Mouse (Mus musculus): ENCODE results near the gene Haspin.
A peak's percentile ranks its signal among the peaks of the same experiment; 100 is the strongest.

Haspin gene

DNA sequence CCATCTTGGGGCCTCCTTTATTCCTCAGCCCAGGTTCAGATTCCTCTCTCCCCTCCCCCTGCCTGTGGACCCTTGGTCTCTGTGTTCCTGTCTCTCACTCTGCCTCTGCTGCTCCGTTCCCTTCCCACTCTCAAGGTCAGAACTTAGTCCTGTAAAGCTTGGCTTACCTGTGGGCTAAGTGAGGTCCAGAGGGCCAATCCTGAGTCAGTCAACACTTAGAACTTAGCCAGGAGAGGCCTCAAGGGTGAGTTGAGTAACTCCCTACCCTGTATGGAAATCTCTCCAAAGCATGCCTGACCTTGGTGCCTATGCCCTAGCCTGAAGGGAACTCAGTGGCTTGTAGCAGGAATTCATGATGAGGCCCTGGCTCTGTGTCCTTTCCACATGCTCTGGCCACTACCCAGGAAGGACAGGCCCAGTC, 6.2 kb upstream of the Haspin start:
- no peak for DNase-seq

DNA sequence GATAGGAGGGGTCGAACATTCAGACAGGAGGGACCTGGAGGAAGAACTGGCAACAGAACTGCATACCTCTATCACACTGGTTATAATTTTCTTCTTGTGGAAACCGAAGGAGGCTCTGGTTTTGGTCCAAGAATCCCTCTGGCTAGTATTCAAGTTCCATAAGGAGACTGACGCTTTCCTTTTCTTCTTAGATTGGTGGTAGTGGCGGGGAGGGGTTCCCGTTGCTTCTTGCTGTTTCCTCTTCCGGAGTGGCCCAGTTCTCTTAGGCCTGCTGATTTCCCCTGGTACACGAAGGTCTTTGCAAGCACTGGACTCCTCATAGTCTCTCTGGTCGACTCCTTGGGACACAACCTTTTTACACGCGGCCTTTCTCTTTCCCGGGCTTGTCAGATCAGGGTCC, 978 bp downstream of the Haspin start:
- DNase-seq: peak in 1 of 2 experiments; percentile 15

DNA sequence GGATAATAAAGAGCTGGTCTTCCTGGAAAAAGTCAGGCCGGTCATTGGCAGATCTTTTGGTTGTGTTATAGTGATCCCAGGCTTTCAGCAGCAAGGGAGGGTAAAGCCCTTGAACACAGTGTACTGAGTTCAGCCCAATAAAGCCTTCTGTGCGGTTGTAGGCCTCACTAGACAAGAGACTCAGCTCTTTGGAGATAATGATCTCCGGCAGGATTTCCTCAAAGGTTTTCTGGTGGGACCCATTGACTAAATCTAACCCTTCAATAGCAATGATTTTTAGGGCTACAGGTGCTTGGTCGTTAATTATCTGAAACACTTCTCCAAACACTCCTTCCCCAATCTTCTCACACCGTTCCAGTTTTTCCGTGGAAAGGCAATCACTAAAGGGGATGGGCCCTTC, 1.5 kb downstream of the Haspin start:
- DNase-seq: no peak

DNA sequence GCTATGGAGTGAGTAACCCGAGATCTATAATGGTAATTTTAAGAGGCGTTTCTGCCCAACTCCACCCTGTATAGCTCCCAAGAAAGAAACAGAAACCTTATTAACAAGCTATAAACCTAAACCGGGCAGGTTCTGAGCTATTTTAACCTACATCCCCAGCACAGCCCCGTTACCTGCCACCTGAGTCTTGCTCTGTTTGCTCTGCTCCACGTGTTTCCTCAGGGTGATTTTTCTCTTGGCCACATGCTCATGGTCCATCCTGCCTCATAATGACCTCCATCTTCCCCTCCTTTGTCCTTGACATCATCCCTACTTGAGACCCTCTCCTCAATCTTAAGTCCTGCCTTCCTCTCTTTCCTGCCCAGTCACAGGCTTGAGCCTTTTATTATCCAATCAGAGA, 3.9 kb downstream of the Haspin start:
- DNase-seq: no peak

DNA sequence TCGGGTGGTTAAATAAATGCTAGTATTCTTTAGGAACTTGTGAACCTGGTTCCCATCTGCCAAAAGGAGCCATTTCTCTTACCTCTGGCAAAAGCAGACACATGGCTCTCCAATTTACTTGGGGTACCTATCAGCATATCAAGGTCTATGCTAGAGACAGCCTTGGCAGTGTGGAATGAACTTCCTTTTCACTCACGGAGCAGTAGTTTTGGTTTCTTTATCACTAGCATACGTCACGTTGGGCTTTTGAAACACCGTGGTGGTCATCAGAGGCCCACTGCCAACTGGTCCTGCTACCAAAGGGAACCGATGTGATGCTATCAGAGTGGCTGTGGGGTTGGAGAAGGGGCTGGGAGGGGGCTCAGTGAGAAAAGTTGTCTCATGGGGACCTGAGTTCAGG, 5.1 kb downstream of the Haspin start:
- no peak for DNase-seq

DNA sequence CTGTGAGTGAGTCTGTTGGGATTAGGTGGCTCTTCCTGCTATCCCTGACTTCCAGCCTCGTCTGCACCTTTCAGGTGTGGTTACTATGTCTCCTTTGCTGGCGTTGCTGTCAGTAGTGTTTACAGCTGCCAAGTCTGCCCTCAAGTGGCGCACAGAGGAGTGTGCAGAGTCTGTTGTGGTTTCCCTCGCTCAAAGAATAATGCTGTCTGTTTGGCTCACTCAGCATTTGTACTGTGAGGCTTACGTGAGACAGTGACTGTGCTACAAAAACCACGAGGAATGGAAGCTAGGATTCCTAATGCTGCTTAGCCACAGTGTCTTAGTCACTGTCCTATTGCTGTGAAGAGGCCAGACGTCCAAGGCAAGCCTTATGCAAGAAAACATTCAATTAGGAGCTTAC, 7.1 kb downstream of the Haspin start:
- peak in 1 of 2 experiments; percentile 23 for DNase-seq

DNA sequence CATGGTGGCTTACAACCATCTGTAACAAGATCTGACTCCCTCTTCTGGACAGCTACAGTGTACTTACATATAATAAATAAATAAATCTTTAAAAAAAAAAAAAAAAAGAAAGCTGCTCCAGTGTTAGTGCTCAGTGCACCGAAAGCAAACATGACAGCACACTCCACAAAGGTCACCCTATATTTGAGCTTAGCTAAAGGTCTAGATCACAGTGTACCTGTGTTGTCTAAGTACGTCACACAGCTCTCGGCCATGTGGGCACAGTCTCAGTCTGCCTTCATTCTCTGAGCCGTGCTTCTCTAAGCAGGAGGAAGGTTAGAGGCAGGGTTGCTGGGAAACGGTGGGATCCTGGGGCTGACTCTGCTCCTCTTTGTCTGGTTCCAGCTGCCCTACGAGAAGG, 11.6 kb downstream of the Haspin start:
- DNase-seq: no peak

DNA sequence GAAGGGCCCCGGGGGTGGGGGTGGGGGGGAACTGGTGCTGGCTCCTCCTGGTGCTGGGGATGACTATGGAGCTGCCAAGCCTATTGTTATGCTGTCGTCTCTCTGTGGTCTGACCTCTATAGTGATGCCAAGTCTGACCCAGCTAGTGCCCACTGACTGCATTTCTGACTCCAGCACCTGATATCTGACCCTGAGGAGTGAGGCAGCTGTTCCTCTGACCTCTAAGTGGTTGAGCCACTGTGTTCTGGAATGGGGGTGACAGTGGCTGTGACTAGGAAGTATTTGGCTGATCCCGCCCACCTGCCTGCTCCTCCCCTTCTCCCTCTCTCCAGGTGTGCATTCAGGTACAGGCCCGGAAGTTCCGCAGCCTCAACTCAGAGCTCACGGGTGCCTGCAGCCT, 26.7 kb downstream of the Haspin start:
- no peak for DNase-seq

DNA sequence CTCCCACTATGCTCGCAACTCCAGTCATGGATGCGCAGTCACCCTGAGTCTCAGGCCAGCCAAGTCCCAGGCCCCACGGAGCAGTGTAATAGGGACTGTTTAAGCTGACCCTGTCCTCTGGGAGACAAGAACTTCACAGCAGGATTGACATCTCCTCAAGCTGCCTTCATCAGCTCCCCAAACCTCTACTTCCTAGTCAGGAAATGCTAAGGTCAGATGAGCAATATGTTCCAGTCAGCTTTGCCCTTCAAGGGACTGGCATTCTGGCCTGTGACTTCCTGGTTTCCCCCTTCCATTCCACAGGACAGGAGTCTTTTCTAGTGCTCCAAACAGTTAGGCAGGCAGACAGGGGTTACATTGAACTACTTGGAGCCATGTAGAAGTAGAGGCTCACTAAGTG, 28.2 kb downstream of the Haspin start:
- no peak for DNase-seq

DNA sequence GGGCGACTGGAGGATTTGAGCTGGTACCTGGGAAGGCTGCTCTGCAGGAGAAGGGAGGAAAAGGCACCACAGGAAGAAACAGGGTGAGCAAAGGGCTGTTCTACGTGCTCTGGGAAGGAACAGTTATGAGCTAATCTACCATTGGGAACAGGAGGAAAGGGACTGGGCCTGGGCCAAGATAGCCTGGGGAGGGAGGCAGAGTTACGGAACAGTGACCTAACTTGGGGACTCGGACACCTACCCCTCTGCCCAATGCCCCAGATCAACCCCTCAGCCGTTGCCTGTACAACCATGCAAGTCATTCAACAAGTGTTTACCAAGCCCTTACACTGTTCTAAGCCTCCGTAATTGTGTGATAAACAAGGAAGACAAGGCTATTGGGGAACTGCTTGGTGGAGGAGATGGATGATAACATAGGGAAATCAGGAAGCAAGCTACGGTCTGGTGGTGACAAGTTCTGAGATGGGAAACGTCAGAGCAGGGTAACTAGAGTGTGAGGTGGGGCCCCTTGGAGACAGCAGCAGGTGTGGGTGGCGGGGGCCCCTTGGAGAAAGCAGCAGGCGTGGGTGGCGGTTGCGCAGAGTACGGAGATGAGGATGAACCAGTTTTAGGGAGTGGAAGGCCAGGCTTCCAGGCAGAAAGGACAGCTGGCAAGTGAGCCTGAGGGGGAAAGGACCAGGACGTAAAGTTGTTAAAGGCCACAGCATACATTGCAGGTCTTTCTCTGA, 29.0 kb downstream of the Haspin start:
- DNase-seq: no peak

DNA sequence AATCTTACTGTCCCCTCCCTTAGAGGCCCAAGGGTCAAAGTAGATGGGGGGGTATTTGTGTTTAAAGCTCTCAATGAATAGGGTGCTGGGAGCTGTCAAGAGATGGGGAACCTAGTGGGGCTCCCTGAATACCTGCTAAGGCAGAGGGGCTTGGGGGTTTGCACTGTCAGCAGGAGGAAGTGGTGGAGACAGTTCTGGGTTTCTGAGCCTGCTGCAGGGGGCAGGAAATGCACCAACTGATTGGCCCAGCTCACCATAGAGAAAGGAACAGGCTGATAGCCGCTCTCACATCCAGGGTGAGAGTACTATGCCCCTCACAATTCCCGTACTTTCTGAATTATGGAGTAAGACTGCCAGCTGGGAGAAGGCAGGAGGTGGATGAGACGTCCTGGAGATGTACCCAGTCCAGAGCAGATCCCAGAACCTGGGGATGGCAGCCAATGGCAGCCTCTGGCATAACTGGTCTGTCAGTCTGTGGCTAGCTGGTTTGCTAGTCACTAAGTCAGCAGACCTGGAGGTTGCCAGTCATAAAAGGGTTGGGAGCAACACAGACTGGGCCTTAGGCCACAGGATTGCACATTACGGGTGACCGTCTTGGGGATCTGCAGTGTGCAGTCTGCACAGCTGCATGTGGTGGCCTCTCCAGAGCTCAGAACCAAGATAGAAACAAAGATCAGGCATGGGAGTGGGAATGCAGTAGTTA, 29.7 kb downstream of the Haspin start:
- no peak for DNase-seq

DNA sequence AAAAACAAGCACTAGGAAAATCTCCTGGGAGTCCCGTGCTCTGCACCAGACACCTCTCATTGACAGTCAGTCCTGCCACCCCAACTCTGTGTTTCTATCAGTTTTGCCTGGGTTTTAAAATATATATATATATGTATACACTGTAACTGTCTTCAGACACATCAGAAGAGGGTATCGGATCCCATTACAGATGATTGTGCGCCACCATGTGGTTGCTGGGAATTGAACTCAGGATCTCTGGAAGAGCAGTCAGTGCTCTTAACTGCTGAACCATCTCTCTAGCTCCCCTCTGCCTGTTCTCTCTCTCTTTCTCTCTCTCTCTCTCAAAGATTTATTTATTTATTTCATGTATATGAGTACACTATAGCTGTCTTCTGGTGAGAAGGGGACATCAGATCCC, 30.7 kb downstream of the Haspin start:
- peak in 1 of 2 experiments; percentile 36 for DNase-seq

DNA sequence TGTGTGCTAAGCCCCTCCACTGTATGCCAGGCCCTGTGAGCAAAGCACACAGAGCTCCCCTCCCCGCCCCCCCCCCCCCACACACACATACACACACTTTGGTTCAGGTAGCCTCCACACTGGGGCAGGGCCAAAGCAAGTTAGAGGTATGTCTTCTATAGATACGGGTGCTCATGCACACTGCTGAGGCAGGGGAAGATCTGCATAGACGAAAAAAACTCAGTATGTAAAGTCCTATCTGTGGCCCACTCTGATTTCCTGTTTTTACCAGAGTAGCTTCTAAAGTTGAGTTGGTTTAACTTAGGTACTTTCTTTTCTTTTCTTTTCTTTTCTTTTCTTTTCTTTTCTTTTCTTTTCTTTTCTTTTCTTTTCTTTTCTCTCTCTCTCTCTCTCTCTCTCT, 32.8 kb downstream of the Haspin start:
- no peak for DNase-seq

DNA sequence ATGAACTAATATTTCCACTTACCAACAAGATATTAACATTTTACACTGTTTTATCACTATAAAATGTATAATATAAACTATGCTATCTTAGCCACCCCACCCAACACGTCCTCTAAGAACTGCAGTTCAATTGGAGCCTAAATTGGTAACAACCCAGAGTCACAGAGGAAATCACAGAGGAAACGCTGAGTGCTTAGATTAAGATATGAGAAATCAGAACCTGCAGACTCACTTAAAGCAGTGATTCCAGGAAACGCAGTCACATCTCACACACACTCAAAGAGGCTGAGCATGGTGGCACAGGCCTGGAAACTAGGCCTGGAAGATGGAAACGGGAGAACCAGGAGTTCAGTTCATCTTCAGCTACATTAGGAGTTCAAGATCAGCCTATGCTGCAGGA, 36.8 kb downstream of the Haspin start:
- no peak for DNase-seq

DNA sequence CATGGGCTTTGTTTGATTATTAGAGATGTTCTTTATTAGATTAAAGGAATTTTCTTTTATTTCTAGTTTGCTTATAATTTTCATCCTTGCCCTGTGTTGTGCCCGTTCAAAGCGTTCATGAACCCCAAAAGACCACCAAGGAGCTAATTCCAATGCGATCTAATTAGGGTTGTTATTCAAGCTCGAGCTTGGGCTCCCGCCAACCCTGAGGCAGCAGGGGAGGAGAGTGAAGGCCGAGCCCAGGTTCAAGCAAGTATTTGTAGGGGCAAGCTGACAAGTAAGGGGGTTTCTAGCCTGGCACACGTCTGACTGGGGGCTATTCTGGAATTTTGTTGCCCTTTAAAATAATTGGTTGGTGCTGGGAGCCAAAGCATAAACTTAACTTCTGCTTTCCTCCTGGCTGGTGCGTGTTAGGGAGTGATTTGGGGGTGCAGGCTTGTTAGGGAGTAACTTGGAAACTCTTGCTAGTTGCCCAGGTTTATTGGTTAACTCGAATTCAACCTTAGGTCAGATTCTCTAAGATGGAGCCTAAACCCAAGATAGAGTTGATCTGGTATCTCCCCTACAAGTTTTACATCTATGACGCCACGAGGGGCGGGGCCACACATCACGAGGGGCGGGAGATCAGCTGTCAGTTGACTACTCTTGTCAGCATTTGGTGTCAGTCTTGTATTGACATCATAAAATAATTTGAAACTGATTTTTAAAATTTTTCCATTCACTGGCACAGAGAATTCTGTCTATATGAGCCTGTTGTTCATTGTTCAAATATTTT, 37.9 kb downstream of the Haspin start:
- no peak for DNase-seq

DNA sequence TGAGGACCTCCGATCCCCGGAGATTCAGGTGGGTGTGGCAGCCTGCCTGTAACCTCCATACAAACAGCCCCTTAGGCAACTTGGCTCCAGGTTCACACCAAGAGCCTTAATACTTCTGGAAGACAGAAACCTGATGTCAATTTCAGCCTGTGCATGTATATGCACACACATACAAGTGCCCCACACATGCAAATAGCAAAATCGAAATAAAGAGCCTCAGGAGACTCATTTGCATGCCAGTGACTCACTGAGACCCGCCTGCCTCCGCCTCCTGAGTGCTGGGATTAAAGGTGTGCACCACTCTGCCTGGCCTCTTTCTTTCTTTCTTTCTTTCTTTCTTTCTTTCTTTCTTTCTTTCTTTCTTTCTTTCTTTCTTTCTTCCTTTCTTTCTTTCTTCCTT, 39.2 kb downstream of the Haspin start:
- peak in 1 of 2 experiments; percentile 2 for DNase-seq

DNA sequence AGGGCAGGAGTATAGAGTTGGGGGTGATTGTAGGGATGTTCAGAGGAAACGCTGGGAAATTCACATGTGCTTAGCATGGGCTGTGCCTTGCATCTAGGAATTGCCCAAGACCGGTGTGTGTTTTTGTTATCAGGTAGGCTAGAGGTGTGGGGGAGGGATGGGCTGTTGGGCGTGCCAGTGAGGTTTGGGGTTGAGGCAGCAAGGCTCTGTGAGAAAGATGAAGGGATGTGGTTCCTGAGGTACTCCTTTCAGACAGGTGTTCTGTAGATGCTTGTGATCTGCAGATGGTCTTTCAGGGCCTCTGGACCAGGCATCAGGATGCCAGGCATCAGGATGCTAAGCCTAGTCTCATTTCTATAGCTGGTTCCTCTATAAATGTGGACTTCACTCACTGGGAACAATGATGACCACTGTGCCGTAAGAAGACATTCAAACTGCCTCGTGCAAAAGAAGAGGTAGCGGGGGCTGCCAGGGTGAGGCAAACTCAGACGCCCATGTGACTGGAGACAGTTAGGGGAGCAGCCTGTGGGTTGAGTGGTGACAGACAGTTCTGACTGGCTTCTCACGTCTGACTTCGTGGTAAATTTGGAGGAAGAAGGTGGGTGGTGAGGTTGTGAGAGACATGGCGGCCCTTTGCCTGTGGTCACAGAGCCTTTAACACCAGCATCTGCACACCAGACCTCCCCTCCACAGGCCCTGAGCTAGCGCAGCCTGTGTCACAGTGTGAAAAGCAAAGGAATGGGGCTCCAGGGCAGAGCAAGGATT, 43.7 kb downstream of the Haspin start:
- peak in 1 of 2 experiments; percentile 5 for DNase-seq

DNA sequence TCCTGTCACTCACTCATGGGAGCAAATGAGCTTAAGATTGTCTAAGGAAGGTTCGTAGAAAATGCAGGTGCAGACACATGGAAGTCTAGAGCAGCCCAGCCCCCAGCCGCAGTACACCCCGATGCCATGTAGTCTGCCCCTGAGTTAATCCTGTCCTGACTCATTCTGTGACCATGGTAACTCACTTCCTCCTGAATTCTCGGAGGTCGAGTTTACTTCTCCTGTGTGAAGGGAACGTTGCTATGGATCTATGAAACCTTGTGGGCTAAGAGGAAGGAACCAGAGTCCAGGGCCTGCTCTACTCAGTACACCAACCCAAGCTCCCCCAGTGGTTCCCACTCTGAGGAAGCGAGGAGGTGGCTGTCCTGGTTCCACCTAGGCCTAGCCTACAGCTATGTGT, 45.2 kb downstream of the Haspin start:
- peak in 1 of 2 experiments; percentile 0 for DNase-seq

DNA sequence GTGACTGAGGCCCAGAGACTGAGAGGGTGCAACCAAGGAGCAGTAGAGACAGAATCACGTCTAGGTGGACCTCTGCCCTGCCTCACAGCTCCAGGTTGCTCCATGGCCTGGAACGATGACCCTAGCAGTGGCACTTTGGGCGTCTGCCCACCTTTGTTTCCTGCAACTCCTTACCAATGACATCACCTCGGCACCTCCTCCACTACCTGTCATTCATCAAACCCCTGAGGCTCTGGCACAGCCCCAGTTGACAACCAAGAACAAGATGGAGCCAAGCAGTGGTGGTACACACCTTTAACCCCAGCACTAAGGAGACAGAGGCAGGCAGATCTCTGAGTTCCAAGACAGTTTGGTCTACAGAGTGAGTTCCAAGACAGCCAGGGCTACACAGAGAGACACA, 46.0 kb downstream of the Haspin start:
- DNase-seq: peak in 1 of 2 experiments; percentile 1

DNA sequence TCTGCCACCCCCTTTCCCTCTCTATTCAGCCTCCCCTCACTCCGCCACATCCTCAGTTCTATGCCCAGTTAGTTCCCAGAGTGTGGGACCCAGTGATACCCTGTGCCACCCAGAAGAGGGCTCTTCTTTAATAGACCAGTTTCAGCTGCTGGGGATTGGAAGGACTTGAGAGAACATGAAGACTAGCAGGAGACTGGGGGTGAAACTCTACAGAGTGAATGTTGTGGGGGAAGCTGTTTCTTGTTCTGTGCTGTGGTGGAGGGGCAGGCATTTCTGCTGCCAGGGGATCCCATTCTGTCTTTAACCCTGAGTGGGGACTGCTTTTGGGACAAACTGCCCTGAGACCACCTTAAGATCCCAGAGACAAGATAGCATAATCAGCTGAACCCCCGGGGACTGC, 47.3 kb downstream of the Haspin start:
- peak in 1 of 2 experiments; percentile 2 for DNase-seq

DNA sequence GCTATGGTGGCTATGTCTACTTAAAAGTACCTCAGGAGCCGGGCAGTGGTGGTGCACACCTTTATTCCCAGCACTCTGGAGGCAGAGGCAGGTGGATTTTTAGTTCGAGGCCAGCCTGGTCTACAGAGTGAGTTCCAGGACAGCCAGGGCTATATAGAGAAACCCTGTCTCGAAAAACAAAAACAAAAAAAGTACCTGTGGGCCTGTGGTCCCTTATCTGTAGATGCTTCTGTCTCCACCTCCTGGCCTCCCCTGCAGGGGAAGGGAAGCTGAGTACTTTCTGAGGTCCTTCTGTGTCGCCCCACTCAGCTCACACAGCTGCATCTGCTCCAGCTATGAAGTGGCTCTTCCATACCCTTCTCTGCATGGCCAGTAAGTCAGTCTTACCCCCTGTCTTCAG, 47.8 kb downstream of the Haspin start, which contains the start of gene Itgae:
Itgae (plus strand) TSS at position 301 of the 400 bp plus-strand sequence.
- DNase-seq: peak in 1 of 2 experiments; percentile 0

DNA sequence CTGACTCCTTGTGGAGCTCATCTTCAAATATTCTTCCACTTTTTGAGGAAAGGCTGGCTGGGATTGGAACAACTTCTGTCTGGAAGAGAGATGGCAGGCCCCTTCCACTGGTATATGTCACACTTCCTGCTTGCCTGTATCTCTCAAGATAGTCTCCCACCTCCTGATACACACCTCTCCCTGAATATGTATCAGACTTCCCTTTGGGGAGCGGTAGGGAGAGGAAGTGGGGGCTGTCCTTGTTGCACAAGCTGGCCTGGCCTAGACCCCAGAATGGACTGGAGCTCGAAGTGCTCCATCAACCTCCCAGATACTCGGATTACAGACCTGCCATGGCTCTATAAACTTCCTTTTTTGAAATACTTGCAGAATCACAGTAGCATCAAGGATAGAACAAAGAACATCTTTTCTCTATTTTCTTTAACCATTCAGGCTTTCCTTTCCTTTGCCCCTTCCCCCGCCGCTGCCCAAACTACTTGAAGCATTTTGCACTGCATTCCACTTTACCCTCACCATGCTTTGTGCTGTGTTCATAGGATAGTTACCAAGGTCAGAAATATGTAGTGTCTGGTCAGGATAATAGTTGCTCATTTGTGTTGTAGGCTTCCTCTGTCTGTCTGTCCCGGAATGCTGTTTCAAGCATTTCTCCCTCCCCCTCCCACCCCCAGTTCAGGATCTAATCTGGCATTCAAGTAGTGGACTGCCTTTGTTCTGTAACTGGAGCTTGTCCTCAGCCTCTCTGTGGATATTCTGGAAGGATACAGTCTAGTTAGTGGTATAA, 50.2 kb downstream of the Haspin start:
- no peak for DNase-seq

All from spleen, adult 18-20 months (tissue).